Comparison of ENCODE assay signal across 12 mouse cellular contexts in genomic region chr4:53591941-53592340, GRCm38 (mm10). TPM values are rescaled to one million over a fixed set of nuclear protein-coding genes. Genes with fewer than 3 reads are reported as not detected.
DNase-seq lines count a peak whose midpoint lies in the region; ATAC-seq and TF ChIP-seq lines count a peak whose summit lies in the region.
"Had no signal": no experiment of that assay in that cellular context is flagged by ENCODE, and none has a peak within 500 bp of the region (broad histone marks: within the 10 kb centered on the region; RNA-seq: fewer than 3 reads in every experiment).

No protein-coding gene starts in this region.

- intact Hi-C loops in left cerebral cortex, adult 2 months (cut with DNase I), result loop anchor here (5.0 to 10.0 kb wide), 4 partner anchors 150 to 560 kb away; partner anchors contain the start of gene Slc44a1
- intact Hi-C loops in left cerebral cortex, postnatal 14 days (cut with DNase I), result loop anchor here (5.0 to 10.0 kb wide), 4 partner anchors 210 to 557 kb away; no protein-coding TSS in a partner anchor

- H3K4me3 ChIP-seq in forebrain, embryonic 16.5 days (replicated peaks; ENCODE audit: low read length), result no peak overlapping the region
- no peak overlapping the region for H3K4me3 ChIP-seq in forebrain, embryonic 10.5 days
- H3K4me3 ChIP-seq in left cerebral cortex, adult 2 months, result no peak overlapping the region
- H3K4me3 ChIP-seq in limb, embryonic 10.5 days, result no peak overlapping the region
- H3K4me3 ChIP-seq in intestine, postnatal 0 days (ENCODE audit: low read depth, low read length), result no peak overlapping the region

- no peak overlapping the region for H3K4me2 ChIP-seq in forebrain, embryonic 16.5 days (ENCODE audit: low read length)
- no peak overlapping the region for H3K4me2 ChIP-seq in intestine, postnatal 0 days (replicated peaks; ENCODE audit: low read depth)

- no peak for TF ChIP-seq CTCF in left cerebral cortex, adult 2 months (IDR thresholded peaks at IDR 0.05)
- no peak for TF ChIP-seq CTCF in intestine, postnatal 0 days (IDR thresholded peaks at IDR 0.05; ENCODE audit: low read depth)

- no peaks in the 10 kb centered on the region for H3K27me3 ChIP-seq in forebrain, embryonic 16.5 days (replicated peaks; ENCODE audit: control insufficient read depth, insufficient read depth, low read length)
- H3K27me3 ChIP-seq in forebrain, embryonic 10.5 days (ENCODE audit: poor library complexity, severe bottlenecking), result no peaks in the 10 kb centered on the region
- no peaks in the 10 kb centered on the region for H3K27me3 ChIP-seq in limb, embryonic 10.5 days (ENCODE audit: low read depth, poor library complexity, severe bottlenecking)
- H3K27me3 ChIP-seq in intestine, postnatal 0 days (replicated peaks; ENCODE audit: control insufficient read depth, insufficient read depth, low read length), result no peaks in the 10 kb centered on the region

- H3K9me3 ChIP-seq in forebrain, embryonic 16.5 days (ENCODE audit: control insufficient read depth, low read length), result no peaks in the 10 kb centered on the region
- no peaks in the 10 kb centered on the region for H3K9me3 ChIP-seq in forebrain, embryonic 10.5 days
- no peaks in the 10 kb centered on the region for H3K9me3 ChIP-seq in limb, embryonic 10.5 days (replicated peaks)
- H3K9me3 ChIP-seq in intestine, postnatal 0 days (ENCODE audit: control insufficient read depth), result no peaks in the 10 kb centered on the region
- H3K9me3 ChIP-seq: G1E had no signal

- no peaks in the 10 kb centered on the region for H3K36me3 ChIP-seq in forebrain, embryonic 16.5 days (ENCODE audit: control insufficient read depth, insufficient read depth)
- H3K36me3 ChIP-seq in forebrain, embryonic 10.5 days (replicated peaks), result no peaks in the 10 kb centered on the region
- H3K36me3 ChIP-seq in limb, embryonic 10.5 days, result no peaks in the 10 kb centered on the region
- H3K36me3 ChIP-seq in intestine, postnatal 0 days (ENCODE audit: control insufficient read depth, insufficient read depth), result no peaks in the 10 kb centered on the region
- H3K36me3 ChIP-seq: G1E had no signal

- no peak overlapping the region for H3K9ac ChIP-seq in forebrain, embryonic 16.5 days (replicated peaks; ENCODE audit: low read depth, low read length)
- H3K9ac ChIP-seq in intestine, postnatal 0 days (ENCODE audit: low read depth, low read length), result no peak overlapping the region

- 65% methylated on average over 8 of the region's 8 CpGs for WGBS in forebrain, embryonic 16.5 days
- WGBS in forebrain, embryonic 10.5 days, result 90% methylated on average over 8 of the region's 8 CpGs
- WGBS in limb, embryonic 10.5 days, result 88% methylated on average over 8 of the region's 8 CpGs
- WGBS in intestine, postnatal 0 days, result 76% methylated on average over 8 of the region's 8 CpGs

- peaks cover 7% of the 10 kb centered on the region; the same call in 1 of the 2 replicates for H3K4me1 ChIP-seq in forebrain, embryonic 16.5 days (replicated peaks; ENCODE audit: control insufficient read depth, insufficient read depth, low read length)
- peaks cover 11% of the 10 kb centered on the region; the same call in 1 of the 2 replicates for H3K4me1 ChIP-seq in forebrain, embryonic 10.5 days
- no peaks in the 10 kb centered on the region for H3K4me1 ChIP-seq in limb, embryonic 10.5 days
- peaks cover 6% of the 10 kb centered on the region for H3K4me1 ChIP-seq in intestine, postnatal 0 days (replicated peaks; ENCODE audit: control insufficient read depth, insufficient read depth, low read length)

- 0 out of 2 replicates have a peak, but pooled peaks have one; percentile 13 for ATAC-seq in forebrain, embryonic 16.5 days
- ATAC-seq in intestine, postnatal 0 days, result no peak
- ATAC-seq: activated CD4-positive, CD25-positive, alpha-beta regulatory T cell, adult 4 months had no signal

- H3K27ac ChIP-seq in forebrain, embryonic 16.5 days (ENCODE audit: low read length), result no peak overlapping the region
- H3K27ac ChIP-seq in forebrain, embryonic 10.5 days, result no peak overlapping the region
- peak overlapping the region; percentile 36 for H3K27ac ChIP-seq in left cerebral cortex, adult 2 months
- H3K27ac ChIP-seq in limb, embryonic 10.5 days, result no peak overlapping the region; the same call in 1 of the 2 replicates
- H3K27ac ChIP-seq in intestine, postnatal 0 days (ENCODE audit: low read depth, low read length), result no peak overlapping the region; the same call in 1 of the 2 replicates

- DNase-seq in forebrain, embryonic 10.5 days (ENCODE audit: extremely low spot score, low spot score), result no peak
- no peak for DNase-seq in left cerebral cortex, adult 2 months (ENCODE audit: extremely low spot score in 1 of 2, low spot score in 2 of 2)
- DNase-seq in left cerebral cortex, postnatal 14 days (ENCODE audit: low spot score in 2 of 2), result no peak
- DNase-seq in heart, adult 18-20 months, result peak; percentile 54 to 66
- DNase-seq in heart, postnatal 4 days, result peak; percentile 29
- no peak for DNase-seq in limb, embryonic 10.5 days (ENCODE audit: low spot score)
- DNase-seq: cerebellum, postnatal 36 days; right cerebral cortex, adult 18-20 months had no signal

RNA-seq across cellular contexts. Expression of gene Fsd1l, which starts 39.3 kb away (rescaled TPM):
- 43.8 and 51.8 TPM in 2 replicates for polyA plus RNA-seq in forebrain, embryonic 16.5 days (2015; fragmentation: Nextera tagmentation; extraction: Ambion mirVana)
- 24.6 and 27.3 TPM in 2 replicates for polyA plus RNA-seq in forebrain, embryonic 10.5 days (2016; fragmentation: Nextera tagmentation; extraction: Ambion mirVana)
- total RNA-seq in left cerebral cortex, adult 2 months (2021), result 10 to 100 TPM; 35.0 to 38.4 TPM
- total RNA-seq in left cerebral cortex, postnatal 14 days (2021), result 10 to 100 TPM; 36.0 to 38.9 TPM
- 10 to 100 TPM; 53.2 to 53.4 TPM for total RNA-seq in heart, adult 18-20 months (2021)
- 10 to 100 TPM; 34.4 to 40.0 TPM for total RNA-seq in heart, postnatal 4 days (2021)
- polyA plus RNA-seq in limb, embryonic 10.5 days (2016; fragmentation: Nextera tagmentation; extraction: Ambion mirVana), result 11.5 and 12.9 TPM in 2 replicates
- 5.4 and 6.8 TPM in 2 replicates for polyA plus RNA-seq in intestine, postnatal 0 days (2015; fragmentation: Nextera tagmentation; extraction: Ambion mirVana)
- polyA plus RNA-seq: G1E had no signal

Comparison
In these comparisons a context has a peak if more than half of its experiments do, and no peak if none do; other contexts are left out.
1. DNase-seq: peak in heart, adult 18-20 months (2 of 2) and heart, postnatal 4 days (single experiment); none in forebrain, embryonic 10.5 days (single experiment), left cerebral cortex, adult 2 months (0 of 2), left cerebral cortex, postnatal 14 days (0 of 2) and limb, embryonic 10.5 days (single experiment).